Mouse (Mus musculus) limb, embryonic 13.5 days (tissue): ENCODE results near the gene Pced1b. TPM values are rescaled to one million over a fixed set of nuclear protein-coding genes. Genes with fewer than 3 reads are reported as not detected.

Source experiments
- ATAC-seq: fragments of 200-750 bp; cut with Nextera tagmentation; 2 replicates; pipeline ENCODE4 v1.8.0; 2017; ENCODE audit warnings: low read depth, moderate number of reproducible peaks, moderate TSS enrichment; ENCODE audit not compliant: low FRiP score
- H3K27ac ChIP-seq: fragments of 300-500 bp; sonication (generic); 2 replicates; pipeline ENCODE4 v1.5.1; 2015; ENCODE audit warnings: inconsistent platforms, mild to moderate bottlenecking, moderate library complexity
- H3K27me3 ChIP-seq: fragments of 300-500 bp; sonication (generic); 2 replicates; pipeline ENCODE4 v1.6.1; 2015; ENCODE audit warnings: mild to moderate bottlenecking, inconsistent platforms
- H3K36me3 ChIP-seq: fragments of 300-500 bp; sonication (generic); 2 replicates; pipeline ENCODE4 v1.6.1; 2015; ENCODE audit warnings: inconsistent platforms, mild to moderate bottlenecking, moderate library complexity
- H3K4me1 ChIP-seq: fragments of 300-500 bp; sonication (generic); 2 replicates; pipeline ENCODE4 v1.6.1; 2015; ENCODE audit warnings: inconsistent platforms
- H3K4me2 ChIP-seq: fragments of 300-500 bp; sonication (generic); replicated peaks from 2 replicates; pipeline ENCODE4 v1.6.1; 2015; ENCODE audit warnings: inconsistent platforms, mild to moderate bottlenecking, moderate library complexity
- H3K4me3 ChIP-seq: fragments of 300-500 bp; sonication (generic); 2 replicates; pipeline ENCODE4 v1.5.1; 2015; ENCODE audit warnings: moderate library complexity, mild to moderate bottlenecking, inconsistent platforms
- H3K9ac ChIP-seq: fragments of 300-500 bp; sonication (generic); 2 replicates; pipeline ENCODE4 v1.6.1; 2015; ENCODE audit warnings: mild to moderate bottlenecking, inconsistent platforms
- H3K9me3 ChIP-seq: fragments of 300-500 bp; sonication (generic); 2 replicates; pipeline ENCODE4 v1.6.1; 2016; ENCODE audit warnings: inconsistent platforms
- WGBS: fragments of 180-500 bp; shearing (Covaris S2); methylation state at CpG from one replicate; pipeline ENCODE4 v1.1.7; 2015; 5-methylcytosine and 5-hydroxymethylcytosine counted together
- polyA plus RNA-seq: library from polyadenylated mRNA; unstranded; fragments of >200 nt; fragmentation: Nextera tagmentation; extraction: Ambion mirVana; gene quantifications from 2 replicates; pipeline ENCODE4 v1.2.1, GENCODE M21; 2015

The Pced1b gene
- polyA plus RNA-seq, 1 experiment from 2014 or later, result 2.9 TPM

DNA sequence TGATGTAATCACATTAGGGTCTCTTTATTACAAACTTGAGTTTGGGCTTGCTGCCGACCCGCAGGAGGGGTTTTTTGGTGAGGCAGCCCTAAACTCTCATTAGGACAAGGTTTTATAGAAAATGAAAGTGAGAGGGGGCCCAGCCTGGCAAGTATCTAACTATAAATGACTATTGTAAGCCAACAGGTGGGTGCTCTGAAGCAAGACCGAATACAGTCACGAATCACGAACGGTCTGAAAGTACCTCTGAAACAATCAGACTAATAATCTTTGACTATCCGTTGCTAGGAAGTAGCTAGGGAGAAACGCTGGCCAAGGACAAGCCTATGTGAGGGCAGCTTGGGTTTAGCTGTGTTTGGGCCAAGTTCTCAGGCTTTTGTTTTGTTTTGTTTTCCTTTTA lies 12.4 kb downstream of the Pced1b start:
- Histone ChIP-seq H3K4me2 (0 out of 2 replicates have a peak overlapping the region, but pooled peaks have one; percentile 25), H3K9me3 (no peaks in the 10 kb centered on the region), H3K27ac (no peak overlapping the region), H3K36me3 (no peaks in the 10 kb centered on the region), H3K27me3 (no peaks in the 10 kb centered on the region), H3K9ac (no peak overlapping the region), H3K4me1 (peaks cover 33% of the 10 kb centered on the region), H3K4me3 (no peak overlapping the region)
- ATAC-seq, result no peak
- 70% methylated on average over 8 of the region's 8 CpGs for WGBS

DNA sequence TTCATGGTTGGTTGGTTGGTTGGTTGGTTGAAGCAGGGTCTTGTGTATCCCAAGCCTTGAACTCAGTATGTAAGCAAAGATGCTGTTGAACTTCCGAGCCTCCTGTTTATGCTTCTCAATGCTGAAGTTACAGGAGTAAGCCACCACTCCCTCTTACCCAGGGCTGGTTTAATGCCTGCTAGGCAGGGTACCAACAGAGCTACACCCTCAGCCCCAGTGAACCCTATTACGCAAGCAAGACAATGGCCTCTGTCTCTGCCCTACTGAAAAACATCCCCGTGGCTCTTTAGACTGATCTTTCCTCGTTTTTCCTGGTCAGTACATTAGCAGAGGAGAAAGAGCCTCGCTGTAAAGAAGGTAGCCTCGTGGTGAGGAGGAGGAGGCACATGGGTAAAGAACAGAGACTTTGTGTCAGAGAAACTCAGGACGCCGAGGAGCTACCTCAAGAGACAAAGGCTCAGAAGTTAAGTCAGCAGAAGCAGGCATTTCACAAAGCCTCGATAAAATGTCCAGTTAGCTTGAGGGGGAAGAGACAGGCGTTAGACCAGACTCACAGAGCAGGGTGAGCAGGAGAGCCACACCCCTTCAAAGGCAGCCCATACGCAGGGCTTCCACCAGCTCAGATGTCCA lies 13.2 kb downstream of the Pced1b start:
- H3K4me1 ChIP-seq, result peaks cover 33% of the 10 kb centered on the region
- 71% methylated on average over 11 of the region's 11 CpGs for WGBS
- H3K9ac ChIP-seq, result no peak overlapping the region
- no peaks in the 10 kb centered on the region for H3K36me3 ChIP-seq
- H3K9me3 ChIP-seq, result no peaks in the 10 kb centered on the region
- ATAC-seq, result no peak
- H3K4me3 ChIP-seq, result no peak overlapping the region
- H3K27ac ChIP-seq, result no peak overlapping the region
- H3K27me3 ChIP-seq, result no peaks in the 10 kb centered on the region
- no peak overlapping the region for H3K4me2 ChIP-seq

DNA sequence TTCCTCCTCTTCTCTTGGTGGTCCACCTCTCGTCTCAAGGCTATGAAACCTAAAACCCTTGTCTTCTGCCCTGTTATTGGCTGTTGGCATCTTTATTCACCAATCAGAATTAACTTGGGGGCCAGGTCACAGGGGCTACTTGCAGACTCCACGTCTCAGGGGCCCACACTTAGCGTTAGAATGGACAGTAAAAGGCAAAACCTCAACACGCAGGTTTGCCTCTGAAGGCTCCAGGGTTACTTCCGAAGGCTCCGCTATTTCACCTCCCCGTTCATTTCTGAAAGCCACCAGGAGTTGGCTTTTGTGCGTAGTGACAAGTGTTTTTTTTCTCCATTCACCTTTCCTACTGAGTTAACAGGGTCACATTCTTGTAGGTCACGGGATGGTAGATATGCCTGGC lies 15.3 kb downstream of the Pced1b start:
- no peak overlapping the region for H3K27ac ChIP-seq
- no peak for ATAC-seq
- H3K9ac ChIP-seq, result no peak overlapping the region
- H3K27me3 ChIP-seq, result no peaks in the 10 kb centered on the region
- H3K9me3 ChIP-seq, result no peaks in the 10 kb centered on the region
- no peak overlapping the region for H3K4me2 ChIP-seq
- H3K4me3 ChIP-seq, result no peak overlapping the region
- H3K4me1 ChIP-seq, result peaks cover 23% of the 10 kb centered on the region
- WGBS, result 64% methylated on average over 9 of the region's 9 CpGs
- H3K36me3 ChIP-seq, result no peaks in the 10 kb centered on the region

DNA sequence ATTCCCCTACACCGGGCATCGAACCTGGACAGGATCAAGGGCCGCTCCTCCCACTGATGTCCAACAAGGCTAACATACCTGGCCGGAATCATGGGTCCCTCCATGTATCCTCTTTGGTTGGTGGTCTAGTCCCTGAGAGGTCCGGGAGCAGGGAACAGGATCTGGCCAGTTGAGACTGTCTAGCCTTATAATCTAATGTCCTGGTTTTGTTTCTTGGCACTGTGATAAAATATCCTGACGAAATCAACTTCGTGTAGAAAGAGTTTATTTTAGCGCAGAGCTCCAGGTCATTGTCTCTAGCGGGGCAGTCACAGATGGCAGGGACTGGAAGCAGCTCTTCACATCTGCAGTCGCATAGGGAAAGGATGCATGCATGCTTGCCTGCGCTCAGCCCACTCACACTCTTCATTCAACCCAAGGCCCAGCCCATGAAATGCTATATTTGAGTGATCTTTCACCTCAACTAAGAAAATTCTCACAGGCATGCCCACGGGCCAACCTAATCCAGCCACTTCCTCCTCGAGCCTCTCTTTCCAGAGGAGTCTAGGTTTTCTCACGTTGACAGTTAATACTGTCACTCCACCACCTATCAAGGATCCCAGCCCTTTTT lies 19.4 kb downstream of the Pced1b start:
- 76% methylated on average over 14 of the region's 14 CpGs for WGBS

DNA sequence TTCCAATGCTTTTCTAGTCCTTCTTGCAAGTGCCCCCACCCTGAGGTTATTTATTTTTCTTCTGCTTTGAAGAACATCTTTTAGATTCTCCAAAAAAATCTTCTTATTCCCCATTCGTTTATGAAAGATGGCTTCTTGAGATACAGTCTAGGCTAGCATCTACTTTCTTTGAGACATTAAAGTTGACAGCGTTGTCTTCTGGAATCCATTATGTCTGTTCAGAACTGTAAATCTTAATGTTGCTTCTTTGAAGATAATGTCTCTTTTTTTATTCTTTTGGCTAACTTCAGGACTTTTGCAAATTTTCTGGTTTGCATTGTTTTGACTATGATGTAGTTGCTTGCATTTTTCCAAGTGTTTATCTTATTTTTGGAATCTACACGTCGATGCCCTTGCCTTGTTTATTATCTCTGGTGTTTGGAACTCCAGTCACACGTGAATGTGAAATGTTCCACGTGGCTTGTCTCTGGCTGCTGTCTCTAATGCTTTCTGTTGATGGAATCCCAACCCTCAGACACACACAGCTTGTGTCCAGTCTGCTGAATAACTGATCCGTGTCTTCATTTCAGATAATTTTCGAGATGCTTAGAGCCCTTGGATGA lies 20.3 kb downstream of the Pced1b start:
- WGBS, result 67% methylated on average over 8 of the region's 8 CpGs
- H3K4me2 ChIP-seq, result no peak overlapping the region
- no peak overlapping the region for H3K9ac ChIP-seq
- no peak for ATAC-seq
- no peaks in the 10 kb centered on the region for H3K9me3 ChIP-seq
- H3K4me3 ChIP-seq, result no peak overlapping the region
- H3K27me3 ChIP-seq, result no peaks in the 10 kb centered on the region
- no peaks in the 10 kb centered on the region for H3K36me3 ChIP-seq
- H3K27ac ChIP-seq, result no peak overlapping the region
- H3K4me1 ChIP-seq, result no peaks in the 10 kb centered on the region

More for the DNA sequence above, 19.4 kb downstream of the Pced1b start:
- no peak overlapping the region for H3K4me2 ChIP-seq
- H3K36me3 ChIP-seq, result no peaks in the 10 kb centered on the region
- no peak overlapping the region for H3K9ac ChIP-seq
- no peaks in the 10 kb centered on the region for H3K9me3 ChIP-seq
- no peak overlapping the region for H3K4me3 ChIP-seq
- H3K27me3 ChIP-seq, result no peaks in the 10 kb centered on the region
- ATAC-seq, result no peak
- no peaks in the 10 kb centered on the region for H3K4me1 ChIP-seq
- H3K27ac ChIP-seq, result no peak overlapping the region

DNA sequence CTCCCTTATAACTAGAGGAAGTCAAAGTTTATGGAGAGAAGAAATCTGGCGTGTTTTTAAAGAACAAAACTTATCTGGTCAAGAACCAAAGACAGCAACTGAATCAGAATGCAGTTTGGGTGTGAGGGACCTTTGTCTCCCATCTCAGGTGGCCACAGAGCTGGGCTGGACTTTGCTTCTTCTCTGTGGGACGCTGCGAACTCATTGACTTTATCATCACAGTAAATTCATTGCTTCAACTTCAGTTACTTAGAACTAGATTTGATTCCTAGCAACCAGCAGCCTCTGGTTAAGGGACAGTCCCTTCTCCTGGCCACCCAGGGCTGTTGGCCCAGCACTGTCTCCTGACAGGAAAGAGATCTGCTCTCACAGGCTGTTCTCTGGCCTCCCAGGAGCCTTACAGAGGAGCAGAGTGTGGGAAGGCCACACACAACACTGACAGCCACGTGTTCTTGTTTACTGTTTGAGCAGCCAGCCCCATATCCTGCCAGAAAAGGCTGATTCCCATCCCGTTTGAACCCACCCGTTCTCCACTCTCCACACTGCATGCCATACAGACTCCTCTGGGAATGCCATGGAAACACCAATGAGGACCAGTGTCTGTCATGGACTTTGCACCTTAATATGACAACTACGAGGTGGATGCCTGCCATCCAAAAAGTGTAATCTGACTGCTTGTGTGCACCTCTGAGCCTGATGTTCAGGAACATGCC lies 25.2 kb downstream of the Pced1b start:
- no peak overlapping the region for H3K4me3 ChIP-seq
- peaks cover 8% of the 10 kb centered on the region for H3K4me1 ChIP-seq
- ATAC-seq, result no peak
- no peaks in the 10 kb centered on the region for H3K9me3 ChIP-seq
- 45% methylated on average over 7 of the region's 7 CpGs for WGBS
- H3K4me2 ChIP-seq, result no peak overlapping the region
- H3K9ac ChIP-seq, result no peak overlapping the region
- no peak overlapping the region for H3K27ac ChIP-seq
- 0 out of 2 replicates have a peak, but pooled peaks cover 5% of the 10 kb centered on the region for H3K27me3 ChIP-seq
- H3K36me3 ChIP-seq, result no peaks in the 10 kb centered on the region

- Histone ChIP-seq H3K9me3 (no peaks in the 10 kb centered on the region), H3K36me3 (no peaks in the 10 kb centered on the region), H3K4me2 (no peak overlapping the region), H3K27ac (no peak overlapping the region), H3K9ac (no peak overlapping the region), H3K4me3 (no peak overlapping the region), H3K4me1 (peaks cover 13% of the 10 kb centered on the region), H3K27me3 (peaks cover 8% of the 10 kb centered on the region; the same call in 1 of the 2 replicates)
- ATAC-seq, result no peak
- WGBS, result 50% methylated on average over 3 of the region's 3 CpGs
Measured at GRCm38 (mm10) chr15:97272831-97273230, 25.9 kb downstream of the Pced1b start.

GRCm38 (mm10) chr15:97275626-97276395 lies 28.9 kb downstream of the Pced1b start:
- no peak overlapping the region for H3K4me3 ChIP-seq
- peaks cover 8% of the 10 kb centered on the region; the same call in 1 of the 2 replicates for H3K27me3 ChIP-seq
- H3K4me2 ChIP-seq, result no peak overlapping the region
- no peaks in the 10 kb centered on the region for H3K36me3 ChIP-seq
- H3K27ac ChIP-seq, result no peak overlapping the region
- ATAC-seq, result no peak
- peaks cover 23% of the 10 kb centered on the region for H3K4me1 ChIP-seq
- no peak overlapping the region for H3K9ac ChIP-seq
- H3K9me3 ChIP-seq, result no peaks in the 10 kb centered on the region
- 53% methylated on average over 12 of the region's 12 CpGs for WGBS

- Histone ChIP-seq H3K36me3 (no peaks in the 10 kb centered on the region), H3K27ac (no peak overlapping the region), H3K4me2 (peak overlapping the region; percentile 37), H3K4me3 (no peak overlapping the region), H3K9ac (no peak overlapping the region), H3K4me1 (peaks cover 26% of the 10 kb centered on the region), H3K9me3 (no peaks in the 10 kb centered on the region), H3K27me3 (peaks cover 8% of the 10 kb centered on the region; the same call in 1 of the 2 replicates)
- ATAC-seq, result no peak
- 13% methylated on average over 20 of the region's 20 CpGs for WGBS
Measured at GRCm38 (mm10) chr15:97276660-97277153, 29.8 kb downstream of the Pced1b start.

DNA sequence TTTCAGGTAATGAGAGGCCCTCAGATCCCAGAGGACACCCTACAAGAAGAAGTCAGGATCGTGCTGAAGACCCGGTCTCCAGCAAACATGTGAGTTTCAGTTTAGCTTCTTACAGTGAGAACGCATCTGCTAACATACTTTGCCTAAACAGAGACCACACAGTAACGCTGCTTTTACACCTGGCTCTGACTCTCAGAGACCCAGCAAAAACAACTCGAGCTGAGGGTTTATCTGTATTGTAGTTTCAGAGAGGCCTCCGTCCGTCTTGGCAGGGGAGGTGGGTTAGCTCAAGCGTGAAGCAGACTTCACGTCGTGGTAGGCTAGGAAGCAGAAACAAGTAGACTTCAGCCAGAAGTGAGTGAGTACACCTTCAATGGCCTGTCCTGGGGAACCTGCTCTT lies 30.4 kb downstream of the Pced1b start:
- no peak for ATAC-seq
- H3K9me3 ChIP-seq, result no peaks in the 10 kb centered on the region
- H3K27ac ChIP-seq, result no peak overlapping the region
- H3K36me3 ChIP-seq, result no peaks in the 10 kb centered on the region
- no peak overlapping the region for H3K9ac ChIP-seq
- peaks cover 26% of the 10 kb centered on the region for H3K4me1 ChIP-seq
- no peak overlapping the region for H3K4me2 ChIP-seq
- H3K4me3 ChIP-seq, result no peak overlapping the region
- 32% methylated on average over 10 of the region's 10 CpGs for WGBS
- peaks cover 8% of the 10 kb centered on the region; the same call in 1 of the 2 replicates for H3K27me3 ChIP-seq

GRCm38 (mm10) chr15:97278340-97278948 lies 31.5 kb downstream of the Pced1b start:
- Histone ChIP-seq H3K4me1 (peaks cover 26% of the 10 kb centered on the region), H3K4me2 (no peak overlapping the region), H3K27me3 (peaks cover 8% of the 10 kb centered on the region; the same call in 1 of the 2 replicates), H3K27ac (no peak overlapping the region), H3K9me3 (no peaks in the 10 kb centered on the region), H3K4me3 (no peak overlapping the region), H3K36me3 (no peaks in the 10 kb centered on the region), H3K9ac (no peak overlapping the region)
- WGBS, result 88% methylated on average over 9 of the region's 9 CpGs
- ATAC-seq, result no peak
